Mouse (Mus musculus): Measurements from ENCODE around the gene Acvr1c. TPM values are rescaled to one million over a fixed set of nuclear protein-coding genes. Genes with fewer than 3 reads are reported as not detected.
A peak's percentile ranks its signal among the peaks of the same experiment; 100 is the strongest.

Gene Acvr1c
- polyA plus RNA-seq, 1 experiment from 2014 or later: 0.71 TPM

- no peaks in the 10 kb centered on the region for H3K4me1 ChIP-seq (ENCODE audit: control insufficient read depth, insufficient read depth, low read length)
- no peak for ATAC-seq (ENCODE audit: insufficient number of reproducible peaks, insufficient read depth, low FRiP score, low read depth)
- H3K9me3 ChIP-seq (ENCODE audit: control insufficient read depth, low read depth, low read length): no peaks in the 10 kb centered on the region
- no peak overlapping the region for H3K27ac ChIP-seq (ENCODE audit: low read length)
- 82% methylated on average over 6 of the region's 6 CpGs for WGBS
- H3K4me2 ChIP-seq (replicated peaks; ENCODE audit: low read depth, low read length): no peak overlapping the region
- no peaks in the 10 kb centered on the region for H3K36me3 ChIP-seq (ENCODE audit: control insufficient read depth, insufficient read depth, low read length)
- H3K4me3 ChIP-seq (ENCODE audit: low read depth, low read length): no peak overlapping the region
- no peaks in the 10 kb centered on the region for H3K27me3 ChIP-seq (ENCODE audit: control insufficient read depth, insufficient read depth, low read length)
- H3K9ac ChIP-seq (replicated peaks; ENCODE audit: low read depth, low read length): no peak overlapping the region
Observed at GRCm38 (mm10) chr2:58323274-58323673, 34.4 kb downstream of the Acvr1c start.

- no peak for ATAC-seq (ENCODE audit: insufficient number of reproducible peaks, insufficient read depth, low FRiP score, low read depth)
- no peak overlapping the region for H3K27ac ChIP-seq (ENCODE audit: low read length)
- 89% methylated on average over 7 of the region's 7 CpGs for WGBS
Observed at GRCm38 (mm10) chr2:58316186-58316585, 41.5 kb downstream of the Acvr1c start.

DNA sequence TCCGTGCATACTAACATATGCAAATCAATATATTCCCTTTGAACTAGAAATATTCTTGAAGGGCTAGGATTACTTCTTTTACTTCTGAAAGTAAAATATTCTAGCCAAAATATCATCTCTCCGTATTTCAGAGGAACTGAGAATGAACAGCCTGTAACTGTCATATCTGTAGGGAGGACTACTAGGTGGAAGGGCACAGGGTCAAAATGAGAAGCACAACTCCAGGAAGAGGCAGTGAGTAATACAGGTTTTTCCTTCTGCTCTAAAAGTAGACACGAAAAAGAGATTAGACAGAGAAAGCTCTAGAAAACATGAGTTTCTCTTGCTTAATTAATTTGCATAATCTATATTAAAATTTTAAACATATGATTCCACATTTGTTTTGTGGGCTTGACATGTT is 48.0 kb downstream of the Acvr1c start:
- no peaks in the 10 kb centered on the region for H3K36me3 ChIP-seq (ENCODE audit: control insufficient read depth, insufficient read depth, low read length)

More at GRCm38 (mm10) chr2:58316186-58316585, 41.5 kb downstream of the Acvr1c start:
- H3K27me3 ChIP-seq (ENCODE audit: control insufficient read depth, insufficient read depth, low read length): no peaks in the 10 kb centered on the region
- no peaks in the 10 kb centered on the region for H3K36me3 ChIP-seq (ENCODE audit: control insufficient read depth, insufficient read depth, low read length)
- no peak overlapping the region for H3K9ac ChIP-seq (replicated peaks; ENCODE audit: low read depth, low read length)
- H3K4me1 ChIP-seq (ENCODE audit: control insufficient read depth, insufficient read depth, low read length): no peaks in the 10 kb centered on the region
- no peak overlapping the region for H3K4me3 ChIP-seq (ENCODE audit: low read depth, low read length)
- H3K9me3 ChIP-seq (ENCODE audit: control insufficient read depth, low read depth, low read length): no peaks in the 10 kb centered on the region
- no peak overlapping the region for H3K4me2 ChIP-seq (replicated peaks; ENCODE audit: low read depth, low read length)

GRCm38 (mm10) chr2:58304450-58304849 is 53.2 kb downstream of the Acvr1c start:
- no peak for ATAC-seq (ENCODE audit: insufficient number of reproducible peaks, insufficient read depth, low FRiP score, low read depth)
- Histone ChIP-seq H3K4me3 (ENCODE audit: low read depth, low read length) (no peak overlapping the region), H3K9ac (replicated peaks; ENCODE audit: low read depth, low read length) (no peak overlapping the region), H3K9me3 (ENCODE audit: control insufficient read depth, low read depth, low read length) (no peaks in the 10 kb centered on the region), H3K27me3 (ENCODE audit: control insufficient read depth, insufficient read depth, low read length) (no peaks in the 10 kb centered on the region), H3K27ac (ENCODE audit: low read length) (no peak overlapping the region), H3K36me3 (ENCODE audit: control insufficient read depth, insufficient read depth, low read length) (no peaks in the 10 kb centered on the region), H3K4me1 (ENCODE audit: control insufficient read depth, insufficient read depth, low read length) (no peaks in the 10 kb centered on the region), H3K4me2 (replicated peaks; ENCODE audit: low read depth, low read length) (no peak overlapping the region)
- 52% methylated on average over 3 of the region's 3 CpGs for WGBS

More for the DNA sequence above, 48.0 kb downstream of the Acvr1c start:
- no peak overlapping the region for H3K4me2 ChIP-seq (replicated peaks; ENCODE audit: low read depth, low read length)
- H3K9me3 ChIP-seq (ENCODE audit: control insufficient read depth, low read depth, low read length): no peaks in the 10 kb centered on the region
- 40% methylated on average over 3 of the region's 3 CpGs for WGBS
- H3K4me1 ChIP-seq (ENCODE audit: control insufficient read depth, insufficient read depth, low read length): no peaks in the 10 kb centered on the region
- no peak for ATAC-seq (ENCODE audit: insufficient number of reproducible peaks, insufficient read depth, low FRiP score, low read depth)
- H3K4me3 ChIP-seq (ENCODE audit: low read depth, low read length): no peak overlapping the region
- no peak overlapping the region for H3K27ac ChIP-seq (ENCODE audit: low read length)
- H3K27me3 ChIP-seq (ENCODE audit: control insufficient read depth, insufficient read depth, low read length): no peaks in the 10 kb centered on the region
- H3K9ac ChIP-seq (replicated peaks; ENCODE audit: low read depth, low read length): no peak overlapping the region

DNA sequence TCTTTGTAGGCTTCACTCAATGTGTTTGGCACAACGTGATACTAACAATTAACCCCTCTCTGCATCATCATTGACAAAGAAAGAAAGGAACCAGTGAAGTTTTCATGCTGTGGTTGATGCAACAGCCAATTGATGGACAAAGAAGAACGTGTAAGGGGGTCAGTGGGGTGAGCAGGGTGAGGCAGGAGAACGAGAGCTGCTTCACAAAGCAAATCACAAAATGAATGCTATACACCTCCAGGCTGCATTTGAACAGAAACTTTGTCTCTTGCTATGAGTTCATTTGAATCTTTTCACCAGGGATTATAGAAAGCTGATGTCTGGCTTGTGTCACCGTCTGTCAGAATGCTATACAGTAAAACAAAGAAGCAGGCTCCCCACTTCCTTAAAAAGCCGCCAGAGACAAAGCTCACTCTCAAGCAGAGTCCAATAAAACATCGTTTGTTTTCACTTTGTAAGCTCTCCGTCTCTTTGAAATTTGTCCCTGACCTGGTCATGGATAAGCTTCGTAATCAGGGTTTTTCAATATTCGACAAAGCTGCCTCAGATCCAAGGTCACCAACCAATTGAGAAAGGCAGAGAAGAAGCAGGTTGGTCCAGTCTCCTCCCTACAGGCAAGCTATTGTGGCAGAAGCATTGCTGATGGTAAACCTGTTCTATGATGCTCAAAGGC is 67.8 kb downstream of the Acvr1c start:
- no peak overlapping the region for H3K4me3 ChIP-seq (ENCODE audit: low read depth, low read length)
- WGBS: 19% methylated on average over 9 of the region's 9 CpGs
- H3K4me1 ChIP-seq (ENCODE audit: control insufficient read depth, insufficient read depth, low read length): no peaks in the 10 kb centered on the region
- no peak overlapping the region for H3K4me2 ChIP-seq (replicated peaks; ENCODE audit: low read depth, low read length)
- H3K27ac ChIP-seq (ENCODE audit: low read length): no peak overlapping the region
- H3K27me3 ChIP-seq (ENCODE audit: control insufficient read depth, insufficient read depth, low read length): no peaks in the 10 kb centered on the region
- peak; percentile 69; the same call in 1 of the 2 replicates for ATAC-seq (ENCODE audit: insufficient number of reproducible peaks, insufficient read depth, low FRiP score, low read depth)
- no peaks in the 10 kb centered on the region for H3K36me3 ChIP-seq (ENCODE audit: control insufficient read depth, insufficient read depth, low read length)
- no peaks in the 10 kb centered on the region for H3K9me3 ChIP-seq (ENCODE audit: control insufficient read depth, low read depth, low read length)
- H3K9ac ChIP-seq (replicated peaks; ENCODE audit: low read depth, low read length): no peak overlapping the region

- ATAC-seq (ENCODE audit: insufficient number of reproducible peaks, insufficient read depth, low FRiP score, low read depth): no peak
- 56% methylated on average over 6 of the region's 6 CpGs for WGBS
- Histone ChIP-seq H3K4me2 (replicated peaks; ENCODE audit: low read depth, low read length) (no peak overlapping the region), H3K9me3 (ENCODE audit: control insufficient read depth, low read depth, low read length) (no peaks in the 10 kb centered on the region), H3K4me3 (ENCODE audit: low read depth, low read length) (no peak overlapping the region), H3K9ac (replicated peaks; ENCODE audit: low read depth, low read length) (no peak overlapping the region), H3K27me3 (ENCODE audit: control insufficient read depth, insufficient read depth, low read length) (no peaks in the 10 kb centered on the region), H3K4me1 (ENCODE audit: control insufficient read depth, insufficient read depth, low read length) (no peaks in the 10 kb centered on the region), H3K36me3 (ENCODE audit: control insufficient read depth, insufficient read depth, low read length) (no peaks in the 10 kb centered on the region), H3K27ac (ENCODE audit: low read length) (no peak overlapping the region)
Observed at GRCm38 (mm10) chr2:58289331-58289730, 68.4 kb downstream of the Acvr1c start.

DNA sequence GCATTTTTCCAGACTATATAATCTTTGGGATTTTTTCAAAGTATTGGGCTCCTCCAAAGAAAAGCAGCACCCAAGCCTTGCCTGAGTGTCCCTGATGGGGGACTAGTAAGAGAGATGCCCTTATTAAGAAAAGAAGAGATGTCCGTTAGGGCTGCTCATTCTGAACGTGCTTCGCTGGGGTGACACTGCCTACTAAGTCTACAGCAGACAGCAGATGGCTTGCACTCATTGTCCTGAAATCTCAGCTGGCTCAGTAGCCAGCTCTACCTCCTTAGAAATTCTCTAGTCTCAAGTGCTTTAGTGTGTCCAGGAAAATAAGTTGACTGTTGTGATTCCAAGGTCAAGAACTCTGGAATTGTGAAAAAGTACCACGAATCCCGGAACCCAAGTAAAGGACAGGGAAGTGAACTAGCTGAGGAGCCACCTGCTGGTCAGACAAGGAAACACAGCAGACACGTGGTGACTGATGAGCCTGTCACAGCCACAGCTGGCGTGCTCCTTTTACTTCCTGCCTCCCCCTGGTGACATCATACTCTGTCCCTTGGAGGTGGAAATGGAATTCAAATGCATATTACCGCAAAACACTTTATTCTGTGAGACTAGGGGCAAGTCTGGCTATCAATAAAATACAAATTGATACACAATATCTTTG is 75.3 kb downstream of the Acvr1c start:
- Histone ChIP-seq H3K27me3 (ENCODE audit: control insufficient read depth, insufficient read depth, low read length) (no peaks in the 10 kb centered on the region), H3K4me2 (replicated peaks; ENCODE audit: low read depth, low read length) (no peak overlapping the region), H3K4me1 (ENCODE audit: control insufficient read depth, insufficient read depth, low read length) (no peaks in the 10 kb centered on the region), H3K4me3 (ENCODE audit: low read depth, low read length) (no peak overlapping the region), H3K9me3 (ENCODE audit: control insufficient read depth, low read depth, low read length) (no peaks in the 10 kb centered on the region), H3K27ac (ENCODE audit: low read length) (no peak overlapping the region), H3K9ac (replicated peaks; ENCODE audit: low read depth, low read length) (no peak overlapping the region), H3K36me3 (ENCODE audit: control insufficient read depth, insufficient read depth, low read length) (no peaks in the 10 kb centered on the region)
- WGBS: 53% methylated on average over 8 of the region's 8 CpGs
- peak; percentile 76; the same call in 1 of the 2 replicates for ATAC-seq (ENCODE audit: insufficient number of reproducible peaks, insufficient read depth, low FRiP score, low read depth)

GRCm38 (mm10) chr2:58281046-58281445 is 76.6 kb downstream of the Acvr1c start:
- WGBS: 62% methylated on average over 3 of the region's 3 CpGs
- H3K27me3 ChIP-seq (ENCODE audit: control insufficient read depth, insufficient read depth, low read length): no peaks in the 10 kb centered on the region
- H3K27ac ChIP-seq (ENCODE audit: low read length): no peak overlapping the region
- no peaks in the 10 kb centered on the region for H3K36me3 ChIP-seq (ENCODE audit: control insufficient read depth, insufficient read depth, low read length)
- H3K4me1 ChIP-seq (ENCODE audit: control insufficient read depth, insufficient read depth, low read length): no peaks in the 10 kb centered on the region
- no peak overlapping the region for H3K9ac ChIP-seq (replicated peaks; ENCODE audit: low read depth, low read length)
- ATAC-seq (ENCODE audit: insufficient number of reproducible peaks, insufficient read depth, low FRiP score, low read depth): no peak
- no peak overlapping the region for H3K4me3 ChIP-seq (ENCODE audit: low read depth, low read length)
- H3K4me2 ChIP-seq (replicated peaks; ENCODE audit: low read depth, low read length): no peak overlapping the region
- H3K9me3 ChIP-seq (ENCODE audit: control insufficient read depth, low read depth, low read length): no peaks in the 10 kb centered on the region
